Mouse (Mus musculus): ENCODE data around the gene Upp2. TPM values are rescaled to one million over a fixed set of nuclear protein-coding genes. Genes with fewer than 3 reads are reported as not detected.

The Upp2 gene
- polyA plus RNA-seq, 1 experiment: 41.1 TPM

- no peak overlapping the region for H3K4me3 ChIP-seq (ENCODE audit: insufficient read depth, low read length)
- H3K4me1 ChIP-seq (ENCODE audit: control insufficient read depth, insufficient read depth, low read length): no peaks in the 10 kb centered on the region; the same call in 1 of the 2 replicates
- no peak overlapping the region for H3K27ac ChIP-seq (ENCODE audit: insufficient read depth, low read length)
- TF ChIP-seq POLR2A (IDR thresholded peaks at IDR 0.05; ENCODE audit: extremely low read depth, insufficient read depth, low read length): no peak
- no peak for TF ChIP-seq CTCF (IDR thresholded peaks at IDR 0.05; ENCODE audit: extremely low read depth, insufficient read depth, low read length)
Observed at GRCm38 (mm10) chr2:58829981-58830742, 263.1 kb downstream of the Upp2 start.

- Histone ChIP-seq H3K27ac (ENCODE audit: insufficient read depth, low read length) (no peak overlapping the region), H3K4me1 (ENCODE audit: control insufficient read depth, insufficient read depth, low read length) (no peaks in the 10 kb centered on the region; the same call in 1 of the 2 replicates), H3K4me3 (ENCODE audit: insufficient read depth, low read length) (no peak overlapping the region)
- TF ChIP-seq POLR2A (IDR thresholded peaks at IDR 0.05; ENCODE audit: extremely low read depth, insufficient read depth, low read length): no peak
- TF ChIP-seq CTCF (IDR thresholded peaks at IDR 0.05; ENCODE audit: extremely low read depth, insufficient read depth, low read length): no peak
Observed at GRCm38 (mm10) chr2:58832253-58832980, 265.3 kb downstream of the Upp2 start.

- Histone ChIP-seq H3K4me1 (ENCODE audit: control insufficient read depth, insufficient read depth, low read length) (no peaks in the 10 kb centered on the region), H3K4me3 (ENCODE audit: insufficient read depth, low read length) (no peak overlapping the region), H3K27ac (ENCODE audit: insufficient read depth, low read length) (no peak overlapping the region)
- TF ChIP-seq CTCF (IDR thresholded peaks at IDR 0.05; ENCODE audit: extremely low read depth, insufficient read depth, low read length): no peak
- TF ChIP-seq POLR2A (IDR thresholded peaks at IDR 0.05; ENCODE audit: extremely low read depth, insufficient read depth, low read length): no peak
Observed at GRCm38 (mm10) chr2:58841021-58841420, 273.9 kb downstream of the Upp2 start.

GRCm38 (mm10) chr2:58842443-58842842, 275.3 kb downstream of the Upp2 start:
- no peak for TF ChIP-seq POLR2A (IDR thresholded peaks at IDR 0.05; ENCODE audit: extremely low read depth, insufficient read depth, low read length)
- Histone ChIP-seq H3K4me3 (ENCODE audit: insufficient read depth, low read length) (no peak overlapping the region), H3K4me1 (ENCODE audit: control insufficient read depth, insufficient read depth, low read length) (no peaks in the 10 kb centered on the region), H3K27ac (ENCODE audit: insufficient read depth, low read length) (no peak overlapping the region)

Other genes starting within 250 kb of the Upp2 start
- 3.2 and 3.9 TPM in 2 replicates for gene Acvr1c, start 209.4 kb upstream of the Upp2 start, polyA plus RNA-seq (2012; rRNA removed)
- gene Gm17409, start 97.2 kb upstream of the Upp2 start, polyA plus RNA-seq (2012; rRNA removed): not detected in 2 replicates
- gene Acvr1, start 141 bp upstream of the Upp2 start, polyA plus RNA-seq (2012; rRNA removed): 19.5 and 20.3 TPM in 2 replicates

Measured in cortical plate, adult 2 months (tissue).